Mouse (Mus musculus): Measurements from ENCODE around the gene As3mt.
"Not testable (repeated sequence)": the region's sequence is repeated elsewhere in the genome, so short reads cannot be mapped to it uniquely, and the experiment has no call there.

As3mt gene

DNA sequence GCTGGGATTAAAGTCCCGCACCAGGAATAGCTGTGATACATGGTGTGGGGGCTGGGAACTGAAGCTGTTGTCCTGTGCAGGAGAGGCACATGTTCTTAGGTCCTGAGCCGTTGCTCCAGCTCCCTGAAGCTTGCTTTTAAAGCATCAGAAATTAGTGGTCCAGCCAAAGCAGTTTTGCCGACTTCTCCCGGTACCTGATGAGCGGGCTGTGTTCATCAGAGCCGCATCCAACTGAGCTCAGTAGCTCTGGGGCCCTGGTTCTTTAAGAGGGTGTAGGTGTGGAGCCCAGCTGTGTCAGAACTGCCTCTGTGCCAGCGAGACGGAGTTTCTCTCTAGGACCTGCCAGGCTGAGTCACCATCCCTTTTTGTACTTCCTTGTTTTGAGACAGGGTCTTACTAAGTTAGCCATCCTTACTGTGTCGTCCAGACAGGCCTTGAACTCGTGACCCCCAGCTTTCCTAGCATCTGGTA lies 8.2 kb upstream of the As3mt start:
- peak; percentile 96 for ATAC-seq (ENCODE audit: low TSS enrichment)

DNA sequence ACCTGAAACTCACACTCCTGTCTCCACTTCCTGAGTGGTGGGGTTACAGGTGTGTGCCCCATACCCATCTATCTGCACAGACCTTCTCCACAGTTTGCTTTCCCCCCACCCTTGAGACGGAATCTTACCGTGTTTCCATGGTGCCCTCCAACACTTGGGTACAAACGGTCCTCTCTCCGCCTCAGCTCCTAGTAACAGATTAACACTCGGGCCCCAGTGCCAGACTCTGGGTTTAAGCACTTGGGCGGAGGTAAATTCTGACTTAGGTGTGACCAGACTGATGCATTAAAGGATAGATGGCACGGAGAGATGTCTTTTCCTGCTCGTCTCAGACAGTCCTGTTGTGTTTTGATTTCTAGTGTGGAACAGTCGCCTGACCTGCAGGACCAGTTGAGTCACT lies 6.1 kb upstream of the As3mt start:
- ATAC-seq (ENCODE audit: low TSS enrichment), result no peak

DNA sequence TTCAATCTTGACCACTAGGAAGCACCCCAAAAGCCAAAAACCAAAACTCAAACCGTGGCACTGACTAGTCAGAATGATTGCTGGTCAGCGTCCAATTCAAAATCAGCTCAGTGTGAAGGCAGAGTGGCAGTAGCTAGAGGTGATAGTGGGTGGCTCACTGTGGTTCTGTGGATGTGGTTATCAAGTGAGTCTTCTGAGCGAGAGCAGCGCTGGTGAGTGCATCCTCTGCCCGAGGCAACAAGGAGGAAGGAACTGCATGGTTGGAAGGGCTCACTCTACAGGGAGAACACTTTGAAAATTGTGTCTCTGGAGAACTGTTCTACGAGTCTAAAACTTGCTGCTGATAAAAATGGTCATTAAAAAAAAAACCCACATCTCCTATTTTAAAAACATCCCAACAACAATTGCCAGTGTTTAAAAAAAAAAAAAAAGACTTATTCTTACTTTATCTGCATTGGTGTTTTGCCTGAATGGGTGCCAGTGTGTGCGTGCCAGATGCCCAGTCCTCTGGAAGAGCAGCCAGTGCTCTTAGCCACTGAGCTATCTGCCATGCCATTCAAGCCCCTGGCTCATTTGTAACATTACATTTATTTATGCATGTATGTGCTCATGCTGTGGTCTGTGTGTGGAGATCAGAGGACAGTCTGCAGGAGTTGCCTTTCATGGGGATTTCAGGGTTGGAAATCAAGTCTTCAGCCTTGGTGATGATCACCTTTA lies 1.3 kb upstream of the As3mt start:
- no peak for ATAC-seq (ENCODE audit: low TSS enrichment)

DNA sequence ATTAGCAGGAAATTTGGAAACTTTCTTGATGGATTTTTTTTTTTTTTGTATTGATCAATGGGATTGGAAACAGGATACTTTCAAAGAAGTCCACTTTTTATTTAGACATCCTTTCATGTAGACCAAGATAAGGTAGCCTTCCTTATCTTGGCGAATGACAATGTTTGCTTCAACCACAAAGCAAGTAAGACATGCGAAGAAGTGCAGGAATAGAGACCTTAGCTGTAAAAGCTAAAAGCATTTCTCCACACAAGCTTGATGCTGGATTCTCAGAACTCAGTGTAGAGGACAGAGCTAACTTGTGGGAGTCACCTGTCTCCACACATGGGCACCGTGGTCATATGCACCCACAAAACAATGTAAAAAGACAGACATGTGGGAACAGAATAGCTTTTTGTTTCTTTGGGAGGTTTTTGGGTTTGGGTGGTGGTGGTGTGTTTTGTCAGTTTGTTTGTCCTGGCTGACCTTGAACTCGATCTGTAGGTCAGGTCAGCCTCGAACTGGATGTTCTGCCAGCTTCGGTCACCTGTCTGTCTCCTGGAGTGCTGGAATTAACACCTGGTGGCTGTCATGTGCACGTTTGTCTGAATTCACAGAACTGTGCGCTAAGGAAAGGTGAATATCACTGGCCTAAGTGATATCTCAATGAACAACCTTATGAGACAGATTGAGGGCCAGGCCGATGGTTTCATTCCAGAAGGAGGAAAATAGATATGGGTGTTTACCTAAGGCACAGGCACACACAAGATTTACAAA lies 540 bp upstream of the As3mt start:
- no peak for ATAC-seq (ENCODE audit: low TSS enrichment)

DNA sequence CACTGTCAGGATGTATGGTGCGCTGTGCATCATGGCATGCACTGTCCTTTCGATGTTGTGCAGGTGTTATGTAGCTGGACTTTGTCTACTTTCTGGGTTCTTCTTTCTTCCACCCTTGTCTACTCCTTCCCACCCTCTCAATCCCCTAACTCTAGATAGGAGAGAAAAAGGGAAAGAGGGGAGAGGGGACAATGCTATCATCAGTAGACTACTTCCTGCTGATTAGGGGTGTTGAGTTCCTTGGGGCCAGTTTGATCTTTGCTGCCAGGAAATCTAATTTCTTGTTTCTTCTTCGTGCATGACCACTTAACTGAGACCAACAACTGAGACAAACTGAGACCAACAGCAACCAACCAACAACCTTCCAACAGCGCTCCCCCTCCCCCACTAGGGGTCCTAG lies 3.4 kb downstream of the As3mt start:
- ATAC-seq (ENCODE audit: low TSS enrichment), result no peak

DNA sequence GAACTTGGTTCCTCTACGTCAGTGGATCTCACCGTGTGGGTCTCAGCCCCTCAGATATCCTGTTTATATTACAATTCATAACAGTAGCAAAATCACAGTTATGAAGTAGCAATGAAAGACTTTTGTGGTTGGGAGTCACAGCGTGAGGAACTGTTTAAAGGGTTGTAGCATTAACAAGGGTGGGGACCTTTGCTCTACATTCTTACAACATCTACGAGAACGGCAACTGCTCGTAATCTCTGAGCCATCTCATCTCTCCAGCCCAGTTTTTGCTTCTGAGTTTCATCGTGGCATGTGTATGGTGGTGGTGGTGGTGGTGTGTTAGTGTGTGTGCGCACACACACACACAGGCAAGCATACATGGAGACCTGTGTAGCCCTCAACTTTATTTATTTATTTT lies 7.0 kb downstream of the As3mt start:
- ATAC-seq (ENCODE audit: low TSS enrichment), result no peak

DNA sequence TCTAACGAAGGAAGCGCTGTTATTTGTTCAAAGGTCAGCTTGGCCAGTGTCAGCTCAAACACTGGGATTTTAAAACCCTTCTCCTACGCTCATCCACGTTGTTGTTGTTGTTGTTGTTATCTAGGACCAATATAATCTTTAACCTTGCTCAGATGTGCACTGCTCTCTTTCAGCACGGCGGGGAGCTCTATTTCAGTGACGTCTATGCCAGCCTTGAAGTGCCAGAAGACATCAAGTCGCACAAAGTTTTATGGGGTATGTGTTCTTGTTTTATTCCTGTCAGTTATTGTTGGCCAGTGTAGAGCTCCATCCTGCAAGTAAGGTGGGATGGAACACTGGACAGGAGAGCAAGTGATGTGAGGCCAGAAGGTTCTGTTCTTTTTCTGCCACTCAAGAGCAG lies 7.8 kb downstream of the As3mt start:
- no peak for ATAC-seq (ENCODE audit: low TSS enrichment)

DNA sequence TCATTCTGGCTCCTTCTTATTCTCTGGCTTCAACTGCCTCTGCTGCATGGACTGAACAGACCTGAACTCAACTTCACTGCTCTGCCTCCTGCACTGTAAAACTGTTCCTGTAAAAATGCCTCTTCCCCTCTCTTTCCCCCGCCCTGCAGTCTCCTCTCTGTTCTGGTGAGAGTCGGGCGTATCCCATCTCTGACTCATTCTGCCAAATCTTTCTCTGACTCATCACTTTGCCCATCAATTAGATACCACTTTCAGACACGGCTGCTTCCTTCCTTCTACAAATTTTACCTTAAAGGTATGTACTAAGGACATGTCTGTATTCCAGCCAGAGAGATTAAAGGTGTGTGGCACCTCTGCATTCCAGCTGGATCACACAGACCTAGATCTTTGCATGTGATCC lies 10.9 kb downstream of the As3mt start:
- no peak for ATAC-seq (ENCODE audit: low TSS enrichment)

DNA sequence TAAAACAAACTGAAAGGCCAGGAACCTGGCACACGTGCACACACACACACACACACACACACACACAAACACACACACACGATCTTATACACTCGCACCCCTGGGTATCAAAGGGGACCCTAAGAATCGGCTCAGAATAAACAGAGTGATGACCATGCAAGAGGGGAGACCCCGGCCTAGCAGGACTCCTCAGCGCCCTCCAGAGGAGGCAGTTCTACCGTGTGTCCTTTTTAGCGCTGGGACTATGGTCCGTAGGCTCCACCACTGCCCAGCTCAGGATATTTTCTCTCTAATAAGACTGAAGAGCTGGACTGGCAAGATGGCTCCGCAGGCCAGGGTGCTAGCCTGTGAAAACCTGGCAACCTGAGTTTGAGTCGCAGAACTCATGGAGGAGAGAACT lies 17.2 kb downstream of the As3mt start:
- no peak for ATAC-seq (ENCODE audit: low TSS enrichment)

DNA sequence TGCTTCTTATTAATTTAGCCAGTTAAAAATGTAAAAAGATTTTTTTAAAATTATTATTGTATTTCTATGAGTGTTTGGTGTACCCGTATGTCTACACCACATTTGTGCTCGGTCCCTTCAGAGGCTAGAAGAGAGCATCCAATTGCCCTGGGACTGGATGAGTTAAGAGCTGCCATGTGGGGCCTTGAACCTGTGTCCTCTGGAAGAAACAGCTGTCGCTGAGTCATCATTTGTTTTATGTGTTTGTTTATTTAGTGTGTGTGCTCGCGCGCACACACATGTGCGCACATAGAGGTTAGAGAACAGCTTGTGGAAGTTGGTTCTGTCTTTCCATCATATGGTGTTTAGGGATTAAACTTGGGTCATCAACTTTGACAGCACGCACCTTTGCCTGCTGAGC lies 18.9 kb downstream of the As3mt start:
- ATAC-seq (ENCODE audit: low TSS enrichment), result no peak

DNA sequence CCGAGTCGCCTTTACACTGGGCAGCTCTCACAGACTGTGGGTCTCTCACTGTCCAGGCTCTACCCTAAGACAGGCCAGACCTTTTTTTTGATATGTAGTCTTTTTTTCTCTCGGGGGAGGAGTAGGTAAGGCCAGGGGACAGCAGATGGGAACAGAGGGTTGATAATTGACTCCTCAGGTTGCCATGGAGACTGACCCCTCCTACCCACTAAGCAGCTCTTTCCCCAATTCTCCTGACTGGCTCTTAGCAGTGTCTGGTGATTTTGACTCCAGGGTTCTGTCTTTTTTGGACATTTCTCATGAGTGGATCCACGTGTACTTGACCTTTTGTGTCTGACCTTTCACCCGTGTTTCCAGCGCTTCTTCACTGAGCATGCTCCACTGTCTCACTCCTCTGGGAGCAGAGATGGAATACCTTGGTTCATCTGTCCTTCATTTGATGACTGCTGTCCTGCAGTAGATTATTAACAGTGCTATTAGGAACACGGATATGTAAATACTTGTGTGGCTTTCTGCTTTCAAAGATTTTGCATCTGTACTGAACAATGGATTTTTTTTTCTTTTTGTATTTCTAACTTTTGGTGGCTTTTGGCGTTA lies 20.0 kb downstream of the As3mt start:
- no peak for ATAC-seq (ENCODE audit: low TSS enrichment)

DNA sequence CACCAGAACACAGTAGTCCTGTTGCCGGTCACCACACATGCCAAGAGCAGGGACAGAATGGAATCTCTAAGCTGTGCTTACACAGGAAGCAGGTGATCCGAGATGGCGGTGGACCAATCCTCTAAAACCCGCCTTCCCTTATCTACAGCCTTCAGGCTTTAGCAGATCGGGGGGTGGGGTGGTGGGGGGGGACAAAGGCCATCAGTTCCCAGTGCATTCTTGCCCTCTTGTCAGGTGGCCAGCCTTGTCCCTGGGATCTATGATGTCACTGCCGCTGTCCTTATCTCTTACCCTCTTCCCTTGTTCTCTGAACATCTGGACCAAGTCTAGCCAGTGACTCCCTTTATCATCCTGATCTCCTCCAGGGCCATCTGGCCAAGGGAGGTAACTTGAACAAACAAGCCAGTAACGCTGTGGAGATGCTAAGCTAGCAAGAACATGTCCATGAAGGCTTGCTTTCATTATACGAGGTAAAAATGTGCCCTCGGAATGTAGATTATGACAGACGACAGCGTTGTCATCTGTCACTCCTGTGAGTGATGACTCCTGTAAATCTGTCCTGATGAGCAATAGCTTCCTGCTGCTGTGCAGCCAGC lies 20.8 kb downstream of the As3mt start:
- no peak for ATAC-seq (ENCODE audit: low TSS enrichment)

DNA sequence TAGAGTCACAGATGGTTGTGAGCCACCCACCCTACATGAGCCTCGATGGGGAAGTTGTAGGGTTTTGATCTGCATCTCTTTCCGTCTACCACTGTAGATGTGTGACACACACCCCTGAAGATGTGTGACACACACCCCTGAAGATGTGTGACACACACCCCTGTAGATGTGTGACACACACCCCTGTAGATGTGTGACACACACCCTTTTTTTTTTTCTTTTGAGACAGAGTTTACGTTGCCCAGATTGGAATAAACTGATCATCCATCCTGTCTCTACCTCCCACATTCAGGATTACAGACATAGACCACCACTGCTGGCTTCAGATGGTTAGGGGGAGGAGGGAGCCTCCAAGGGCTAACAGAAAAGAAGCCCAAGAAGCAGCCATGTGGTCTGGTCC lies 21.7 kb downstream of the As3mt start:
- ATAC-seq (ENCODE audit: low TSS enrichment), result no peak

DNA sequence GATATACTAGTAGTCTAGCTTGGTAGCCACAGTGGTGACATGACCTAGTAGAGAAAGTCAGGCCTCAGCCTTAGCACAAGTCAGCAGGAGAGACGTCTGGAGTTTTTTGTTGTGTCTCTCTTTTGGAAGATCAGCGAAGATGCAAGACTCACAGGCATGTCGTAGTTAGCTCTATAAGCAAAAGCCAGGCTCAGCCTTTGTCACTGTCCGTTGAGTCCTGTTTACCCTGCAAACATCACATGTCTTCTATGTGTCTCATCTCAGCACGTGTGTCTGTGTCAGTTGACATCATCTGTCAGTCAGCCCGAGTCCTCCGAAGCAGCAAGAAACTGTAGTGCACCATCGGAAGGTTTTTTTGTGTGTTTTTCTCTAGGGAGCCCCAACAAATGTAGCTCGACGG lies 24.1 kb downstream of the As3mt start:
- ATAC-seq (ENCODE audit: low TSS enrichment), result no peak

DNA sequence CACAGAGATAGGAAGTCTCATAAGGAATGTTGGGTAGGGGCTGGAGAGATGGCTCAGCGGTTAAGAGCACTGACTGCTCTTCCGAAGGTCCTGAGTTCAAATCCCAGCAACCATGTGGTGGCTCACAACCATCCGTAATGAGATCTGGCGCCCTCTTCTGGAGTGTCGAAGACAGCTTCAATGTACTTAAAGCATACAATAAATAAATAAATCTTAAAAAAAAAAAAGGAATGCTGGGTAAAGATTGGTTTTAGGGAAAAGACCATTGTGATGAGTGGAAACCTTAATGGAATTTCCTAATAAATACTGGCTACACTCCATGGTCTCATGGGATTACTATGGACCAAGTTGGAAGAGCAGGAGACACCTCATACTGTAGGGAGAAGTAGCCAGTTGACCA lies 25.4 kb downstream of the As3mt start:
- not testable (repeated sequence) for ATAC-seq (ENCODE audit: low TSS enrichment)

DNA sequence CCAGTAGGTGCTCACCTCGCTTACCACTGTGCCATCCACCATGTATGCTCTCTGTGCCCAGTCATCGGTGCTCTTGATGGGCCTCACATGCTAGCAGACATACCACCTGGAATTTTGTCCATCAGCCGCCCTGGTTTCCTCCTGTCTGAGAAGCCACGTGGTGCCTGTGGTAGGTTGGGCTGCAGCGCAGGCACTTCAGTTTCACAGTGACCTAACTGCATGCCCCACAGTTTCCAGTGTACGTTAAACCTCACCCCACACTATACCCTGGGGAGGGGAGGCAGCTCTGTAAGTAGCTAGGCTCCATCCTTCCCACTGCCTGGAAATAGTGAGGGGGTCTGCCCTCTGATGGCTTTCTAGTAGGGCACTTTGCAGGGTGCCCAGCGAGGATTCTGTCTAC lies 26.4 kb downstream of the As3mt start:
- ATAC-seq (ENCODE audit: low TSS enrichment), result no peak

DNA sequence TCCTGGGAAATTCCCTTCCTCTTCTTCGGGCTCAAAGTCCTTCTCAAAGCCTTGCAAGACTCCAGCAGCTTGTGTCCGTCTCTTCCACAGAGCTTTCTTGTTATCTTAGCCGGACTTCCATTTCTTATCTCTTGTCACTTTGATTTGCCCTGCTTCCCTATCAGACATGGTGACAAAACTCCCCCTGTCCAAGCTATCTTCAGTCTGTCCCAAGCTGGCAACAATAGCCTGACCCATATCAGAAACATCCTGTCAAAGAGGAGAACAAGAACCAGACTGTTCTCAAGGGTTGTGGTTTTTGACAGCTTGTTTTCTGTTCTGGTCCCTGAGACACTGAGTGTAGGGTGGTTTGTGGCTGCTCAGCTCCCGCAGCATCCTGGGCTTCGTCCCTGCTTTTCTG lies 28.0 kb downstream of the As3mt start:
- no peak for ATAC-seq (ENCODE audit: low TSS enrichment)

DNA sequence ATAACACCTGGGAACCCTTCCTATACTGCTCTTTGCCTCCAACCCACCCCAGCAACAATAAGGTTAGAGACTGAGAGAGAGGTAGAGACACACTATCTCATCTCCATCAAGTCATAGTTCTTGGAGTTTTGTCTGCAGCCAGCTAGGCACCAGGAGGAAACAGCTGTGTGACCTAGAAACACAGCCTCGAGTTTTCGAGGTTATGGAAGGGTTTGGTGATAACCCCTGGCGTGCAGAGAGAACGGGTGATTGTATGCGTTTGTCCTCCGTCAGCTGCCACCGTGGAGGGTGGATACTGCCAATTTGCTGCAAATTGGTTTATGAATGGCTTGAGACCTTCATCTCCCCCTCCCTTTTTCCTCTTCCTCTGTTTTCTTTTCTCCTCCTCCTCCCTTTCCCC lies 29.8 kb downstream of the As3mt start:
- no peak for ATAC-seq (ENCODE audit: low TSS enrichment)

DNA sequence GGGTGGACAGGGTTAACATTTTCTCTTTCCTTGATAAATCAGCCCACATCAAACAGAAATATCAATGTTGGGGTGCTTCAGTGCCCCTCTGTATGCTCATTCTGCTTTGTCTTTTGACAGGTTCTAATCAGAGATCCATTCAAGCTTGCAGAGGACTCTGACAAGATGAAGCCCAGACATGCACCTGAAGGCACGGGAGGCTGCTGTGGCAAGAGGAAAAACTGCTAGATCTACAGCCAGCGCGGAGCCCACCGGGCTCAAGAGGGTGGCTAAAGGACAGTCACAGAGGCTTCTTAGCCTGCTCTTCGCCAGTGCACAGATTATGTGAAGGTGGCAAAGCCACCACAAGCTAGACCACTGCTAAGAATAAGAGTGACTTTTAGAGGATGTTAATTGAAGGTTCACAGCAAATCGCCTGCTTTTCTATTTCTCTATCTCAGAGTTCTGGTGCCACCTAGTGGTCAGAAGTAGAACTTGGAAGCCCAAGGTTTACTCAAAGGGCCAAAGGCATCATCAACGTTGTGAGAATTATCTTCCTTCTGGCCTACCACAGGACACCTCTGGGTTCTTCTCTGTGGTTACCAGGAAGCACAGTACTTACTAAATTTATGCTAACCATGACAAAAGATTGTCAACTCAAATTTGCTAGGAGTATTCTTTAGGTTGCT lies 33.2 kb downstream of the As3mt start:
- peak; percentile 47; the same call in 1 of the 2 replicates for ATAC-seq (ENCODE audit: low TSS enrichment)

DNA sequence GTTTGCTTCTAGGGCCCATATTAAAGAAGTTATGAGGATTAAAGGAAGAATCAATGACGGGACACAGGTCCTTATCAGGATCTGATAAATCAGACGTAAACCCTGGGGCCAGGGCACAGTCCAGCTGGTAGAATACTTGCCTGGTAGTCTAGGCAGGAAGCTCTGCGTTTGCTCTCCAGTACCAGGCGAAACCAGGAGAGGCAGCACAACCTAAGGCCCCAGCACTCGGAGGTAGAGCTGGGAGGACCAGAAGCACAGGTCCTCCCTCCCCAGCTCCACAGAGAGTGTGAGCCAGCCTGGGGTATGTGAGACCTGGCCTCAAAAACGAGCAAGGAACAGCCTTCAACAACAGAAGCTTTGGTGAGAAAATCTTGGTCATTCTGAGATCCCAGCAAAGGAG lies 34.3 kb downstream of the As3mt start:
- ATAC-seq (ENCODE audit: low TSS enrichment), result no peak

DNA sequence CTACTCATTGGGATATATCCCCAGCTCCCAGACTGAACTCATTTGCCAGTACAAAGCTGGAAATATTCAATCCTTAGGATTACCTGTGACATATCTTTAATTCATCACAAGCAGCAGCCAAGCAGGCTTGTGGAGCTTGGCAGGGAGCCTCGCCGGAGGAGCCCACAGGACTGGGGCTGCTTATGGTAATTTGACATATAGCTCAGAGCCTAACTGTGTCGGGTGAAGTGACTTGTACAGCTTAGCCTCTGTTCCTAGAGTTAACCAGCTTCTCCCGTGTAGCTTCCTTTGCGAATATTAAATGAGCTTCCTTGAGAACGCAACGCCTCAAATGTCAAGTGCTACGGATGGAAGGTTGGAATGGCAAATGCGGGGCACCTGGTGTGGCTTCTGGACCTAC lies 37.4 kb downstream of the As3mt start:
- no peak; the same call in 1 of the 2 replicates for ATAC-seq (ENCODE audit: low TSS enrichment)

DNA sequence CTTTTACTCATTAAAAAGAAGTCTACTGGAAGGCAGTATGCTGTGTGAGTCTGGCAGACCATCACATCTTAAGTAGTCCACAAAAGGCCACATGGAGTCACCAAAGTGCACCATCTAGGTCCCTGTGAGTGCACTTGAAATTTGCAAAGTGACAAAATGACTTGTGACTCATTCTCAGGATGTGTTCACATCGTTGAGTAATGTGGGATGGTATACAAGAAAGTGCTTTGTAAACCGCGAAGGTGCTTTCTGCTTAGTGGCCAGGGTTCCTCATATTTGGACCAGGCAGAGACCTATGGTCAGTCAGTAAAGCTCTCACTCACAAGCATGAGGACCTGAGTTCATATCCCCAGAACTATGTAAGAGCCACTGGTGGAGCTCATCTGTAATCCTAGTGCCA lies 40.5 kb downstream of the As3mt start:
- no peak for ATAC-seq (ENCODE audit: low TSS enrichment)

Data from frontal cortex, adult (tissue).